Mouse (Mus musculus) heart, postnatal 0 days (tissue): ENCODE measurements around the gene Nol12. TPM values are rescaled to one million over a fixed set of nuclear protein-coding genes. Genes with fewer than 3 reads are reported as not detected.

Experiments
- ATAC-seq: fragments of 200-750 bp; cut with Nextera tagmentation; 2 replicates; pipeline ENCODE4 v1.8.0; 2017; ENCODE audit warnings: low read depth, moderate number of reproducible peaks, moderate library complexity; ENCODE audit not compliant: insufficient read depth
- DNase-seq: peaks from one replicate; pipeline ENCODE4 v3.0.0-alpha.2; 2016; ENCODE audit warnings: low spot score
- H3K27ac ChIP-seq: fragments of 300-500 bp; sonication (generic); 2 replicates; pipeline ENCODE4 v1.5.1; 2014; ENCODE audit warnings: low read depth, mild to moderate bottlenecking
- H3K27me3 ChIP-seq: fragments of 300-500 bp; sonication (generic); 2 replicates; pipeline ENCODE4 v1.6.1; 2014; ENCODE audit warnings: low read length, mixed read lengths; ENCODE audit not compliant: control insufficient read depth, insufficient read depth
- H3K36me3 ChIP-seq: fragments of 300-500 bp; sonication (generic); replicated peaks from 2 replicates; pipeline ENCODE4 v1.6.1; 2014; ENCODE audit warnings: low read length, mixed read lengths; ENCODE audit not compliant: control insufficient read depth, insufficient read depth
- H3K4me1 ChIP-seq: fragments of 300-500 bp; sonication (generic); 2 replicates; pipeline ENCODE4 v1.6.1; 2014; ENCODE audit warnings: antibody characterized with exemption; ENCODE audit not compliant: control insufficient read depth, insufficient read depth
- H3K4me2 ChIP-seq: fragments of 300-500 bp; sonication (generic); 2 replicates; pipeline ENCODE4 v1.6.1; 2014; ENCODE audit warnings: low read depth, mild to moderate bottlenecking, low read length, moderate library complexity
- H3K4me3 ChIP-seq: fragments of 300-500 bp; sonication (generic); 2 replicates; pipeline ENCODE4 v1.5.1; 2014; ENCODE audit warnings: low read depth, low read length
- H3K9ac ChIP-seq: fragments of 300-500 bp; sonication (generic); replicated peaks from 2 replicates; pipeline ENCODE4 v1.6.1; 2014; ENCODE audit warnings: low read depth, low read length, mixed read lengths
- H3K9me3 ChIP-seq: fragments of 300-500 bp; sonication (generic); replicated peaks from 2 replicates; pipeline ENCODE4 v1.6.1; 2016; ENCODE audit warnings: low read length; ENCODE audit not compliant: control insufficient read depth
- CTCF ChIP-seq: IDR thresholded peaks from 2 replicates; pipeline ENCODE4 v1.5.1; 2016; ENCODE audit warnings: antibody characterized with exemption, control low read depth, low read depth
- EP300 ChIP-seq: IDR thresholded peaks from 2 replicates; pipeline ENCODE4 v1.6.1; 2016; ENCODE audit warnings: antibody characterized with exemption, low read depth
- WGBS: fragments of 180-500 bp; shearing (Covaris S2); extraction: QIAGEN DNeasy Blood & Tissue Kit; methylation state at CpG from one replicate; pipeline ENCODE4 v1.1.7; 2014; 5-methylcytosine and 5-hydroxymethylcytosine counted together
- polyA plus RNA-seq: library from polyadenylated mRNA; unstranded; fragments of >200 nt; fragmentation: Nextera tagmentation; extraction: Ambion mirVana; gene quantifications from 2 replicates; pipeline ENCODE4 v1.2.1, GENCODE M21; 2015
- total RNA-seq: library from RNA; depleted of rRNA; stranded (reverse); fragments of >200 nt; gene quantifications from 2 replicates; pipeline ENCODE4 v1.2.3, GENCODE M21; 2014; ENCODE audit warnings: low replicate concordance

Gene Nol12
- total and polyA plus RNA-seq, 2 experiments from 2014 or later, result 23.3 TPM; not detected in 1

- no peak for TF ChIP-seq EP300
- H3K27me3 ChIP-seq, result no peaks in the 10 kb centered on the region
- H3K4me3 ChIP-seq, result peak overlapping the region; percentile 89
- peaks cover 23% of the 10 kb centered on the region for H3K4me1 ChIP-seq
- DNase-seq, result peak; percentile 93
- H3K36me3 ChIP-seq, result no peaks in the 10 kb centered on the region
- H3K9ac ChIP-seq, result peak overlapping the region; percentile 93
- peak; percentile 81 for ATAC-seq
- H3K27ac ChIP-seq, result peak overlapping the region; percentile 95
- no peaks in the 10 kb centered on the region for H3K9me3 ChIP-seq
- H3K4me2 ChIP-seq, result peak overlapping the region; percentile 89
- WGBS, result under 1% methylated on average over 43 of the region's 67 CpGs
Measured at GRCm38 (mm10) chr15:78982658-78983435, 48.1 kb downstream of the Nol12 start.

GRCm38 (mm10) chr15:78983436-78984285, 48.9 kb downstream of the Nol12 start:
- H3K4me2 ChIP-seq, result peak overlapping the region; percentile 89
- H3K4me1 ChIP-seq, result peaks cover 27% of the 10 kb centered on the region
- no peaks in the 10 kb centered on the region for H3K9me3 ChIP-seq
- H3K27me3 ChIP-seq, result no peaks in the 10 kb centered on the region
- H3K4me3 ChIP-seq, result peak overlapping the region; percentile 89
- H3K36me3 ChIP-seq, result no peaks in the 10 kb centered on the region
- WGBS, result 2% methylated on average over 21 of the region's 21 CpGs
- ATAC-seq (peak; percentile 42), DNase-seq (peak; percentile 63)
- TF ChIP-seq EP300 (peak; percentile 66; the same call in 1 of the 2 replicates), CTCF (no peak)
- H3K9ac ChIP-seq, result peak overlapping the region; percentile 93
- H3K27ac ChIP-seq, result peak overlapping the region; percentile 95

GRCm38 (mm10) chr15:78984286-78984778, 49.6 kb downstream of the Nol12 start:
- WGBS, result 38% methylated on average over 5 of the region's 5 CpGs
- DNase-seq (no peak), ATAC-seq (no peak)
- peak overlapping the region; percentile 89; the same call in 1 of the 2 replicates for H3K4me2 ChIP-seq
- H3K27ac ChIP-seq, result peak overlapping the region; percentile 95
- H3K36me3 ChIP-seq, result peaks cover 2% of the 10 kb centered on the region; the same call in 1 of the 2 replicates
- H3K9me3 ChIP-seq, result no peaks in the 10 kb centered on the region
- peaks cover 26% of the 10 kb centered on the region for H3K4me1 ChIP-seq
- no peak overlapping the region for H3K9ac ChIP-seq
- no peak for TF ChIP-seq EP300
- TF ChIP-seq CTCF, result no peak
- no peaks in the 10 kb centered on the region for H3K27me3 ChIP-seq
- peak overlapping the region; percentile 89 for H3K4me3 ChIP-seq

GRCm38 (mm10) chr15:78986536-78987220, 51.9 kb downstream of the Nol12 start:
- Histone ChIP-seq H3K4me3 (no peak overlapping the region), H3K36me3 (peaks cover 22% of the 10 kb centered on the region), H3K27me3 (no peaks in the 10 kb centered on the region), H3K4me1 (peaks cover 34% of the 10 kb centered on the region), H3K9ac (no peak overlapping the region), H3K27ac (no peak overlapping the region), H3K9me3 (no peaks in the 10 kb centered on the region), H3K4me2 (no peak overlapping the region)
- DNase-seq (no peak), ATAC-seq (no peak)
- WGBS, result 45% methylated on average over 11 of the region's 11 CpGs
- TF ChIP-seq EP300, result no peak
- TF ChIP-seq CTCF, result no peak

- Histone ChIP-seq H3K27me3 (no peaks in the 10 kb centered on the region), H3K4me2 (no peak overlapping the region), H3K27ac (no peak overlapping the region), H3K4me1 (peaks cover 28% of the 10 kb centered on the region), H3K4me3 (no peak overlapping the region), H3K36me3 (peaks cover 41% of the 10 kb centered on the region), H3K9ac (no peak overlapping the region), H3K9me3 (no peaks in the 10 kb centered on the region)
- DNase-seq (peak; percentile 31), ATAC-seq (peak; percentile 25)
- 19% methylated on average over 14 of the region's 14 CpGs for WGBS
- no peak for TF ChIP-seq EP300
- no peak for TF ChIP-seq CTCF
Measured at GRCm38 (mm10) chr15:78988499-78988971, 53.8 kb downstream of the Nol12 start.
